Mouse (Mus musculus) G1E (cell line): ENCODE data around the gene Eps15l1. TPM values are rescaled to one million over a fixed set of nuclear protein-coding genes. Genes with fewer than 3 reads are reported as not detected.
A peak's percentile ranks its signal among the peaks of the same experiment; 100 is the strongest.

Experiments used
- ATAC-seq: 2 replicates; pipeline ENCODE4 v1.8.0; 2016; ENCODE audit warnings: mild to moderate bottlenecking; ENCODE audit not compliant: insufficient number of reproducible peaks, poor library complexity, low FRiP score, severe bottlenecking; ENCODE audit errors: extremely low read depth
- DNase-seq: peaks from one replicate; pipeline ENCODE4 v3.0.0; 2012; ENCODE audit warnings: low spot score
- H3K27me3 ChIP-seq: 2 replicates; pipeline ENCODE4 v1.6.1; 2012; ENCODE audit warnings: mild to moderate bottlenecking, low read length, inconsistent platforms; ENCODE audit not compliant: insufficient read depth
- H3K36me3 ChIP-seq: replicated peaks from 2 replicates; pipeline ENCODE3; 2012; ENCODE audit warnings: mild to moderate bottlenecking, inconsistent platforms
- H3K4me1 ChIP-seq: 2 replicates; pipeline ENCODE4 v1.6.1; 2012; ENCODE audit warnings: low read depth, low read length, inconsistent platforms, mixed read lengths; ENCODE audit not compliant: insufficient read depth
- H3K4me3 ChIP-seq: 2 replicates; pipeline ENCODE4 v1.5.1; 2012; ENCODE audit warnings: low read depth, mild to moderate bottlenecking, inconsistent platforms, low read length, moderate library complexity, mixed read lengths
- H3K9me3 ChIP-seq: replicated peaks from 2 replicates; pipeline ENCODE4 v1.6.1; 2012; ENCODE audit warnings: inconsistent platforms
- CTCF ChIP-seq: IDR thresholded peaks from 2 replicates; pipeline ENCODE4 v1.5.1; 2012; ENCODE audit warnings: low read depth, low read length, inconsistent platforms, mixed read lengths
- GATA1 ChIP-seq: IDR thresholded peaks from 2 replicates; pipeline ENCODE4 v1.6.1; 2012; ENCODE audit warnings: borderline replicate concordance, low read length, inconsistent platforms, mixed read lengths
- GATA2 ChIP-seq: IDR thresholded peaks from 2 replicates; pipeline ENCODE4 v1.6.1; 2012; ENCODE audit warnings: low read depth, low read length, inconsistent platforms, borderline replicate concordance
- POLR2AphosphoS5 ChIP-seq: IDR thresholded peaks from 2 replicates; pipeline ENCODE4 v1.6.1; 2012; ENCODE audit warnings: low read depth, low read length, inconsistent platforms; ENCODE audit not compliant: insufficient replicate concordance
- TAL1 ChIP-seq: conservative IDR thresholded peaks from 2 replicates; pipeline ENCODE4 v1.6.1; 2012; ENCODE audit warnings: low read depth, low read length, inconsistent platforms, mixed read lengths
- polyA plus RNA-seq: library from polyadenylated mRNA; stranded (reverse); fragments of >175 nt; gene quantifications from 2 replicates; pipeline ENCODE4 v1.2.3, GENCODE M21; 2012
- total RNA-seq, 2 experiments: library from RNA; stranded (forward) in 1 of 2; stranded (reverse) in 1 of 2; fragments of 200-1000 nt in 1 of 2; fragments of >200 nt in 1 of 2; fragmentation: Nextera tagmentation in 1 of 2; gene quantifications; 2 replicates each; pipeline ENCODE4 v1.2.3; 2014 to 2017

Eps15l1 gene
- total and polyA plus RNA-seq, 3 experiments: 16.7 to 110 (median 37.2) TPM

GRCm38 (mm10) chr8:72372311-72372710, 48.9 kb downstream of the Eps15l1 start:
- ATAC-seq (no peak), DNase-seq (no peak)
- H3K36me3 ChIP-seq: peaks cover 96% of the 10 kb centered on the region
- TF ChIP-seq GATA1 (no peak), POLR2AphosphoS5 (no peak), GATA2 (no peak), TAL1 (no peak), CTCF (no peak)
- H3K9me3 ChIP-seq: no peaks in the 10 kb centered on the region
- no peak overlapping the region for H3K4me3 ChIP-seq
- 0 out of 2 replicates have a peak, but pooled peaks cover 2% of the 10 kb centered on the region for H3K4me1 ChIP-seq
- H3K27me3 ChIP-seq: no peaks in the 10 kb centered on the region

GRCm38 (mm10) chr8:72371356-72371755, 49.9 kb downstream of the Eps15l1 start:
- Histone ChIP-seq H3K27me3 (no peaks in the 10 kb centered on the region), H3K36me3 (peaks cover 96% of the 10 kb centered on the region), H3K4me1 (0 out of 2 replicates have a peak, but pooled peaks cover 2% of the 10 kb centered on the region), H3K9me3 (no peaks in the 10 kb centered on the region), H3K4me3 (no peak overlapping the region)
- no peak for TF ChIP-seq TAL1
- TF ChIP-seq POLR2AphosphoS5: no peak
- no peak for TF ChIP-seq CTCF
- TF ChIP-seq GATA2: no peak
- TF ChIP-seq GATA1: no peak
- DNase-seq: no peak
- no peak for ATAC-seq

GRCm38 (mm10) chr8:72366435-72366834, 54.8 kb downstream of the Eps15l1 start:
- no peak for DNase-seq
- TF ChIP-seq TAL1: no peak
- TF ChIP-seq POLR2AphosphoS5: no peak
- TF ChIP-seq GATA1: no peak
- no peak for TF ChIP-seq CTCF
- no peak for TF ChIP-seq GATA2
- no peak for ATAC-seq
- Histone ChIP-seq H3K4me3 (no peak overlapping the region), H3K4me1 (no peaks in the 10 kb centered on the region), H3K27me3 (no peaks in the 10 kb centered on the region), H3K9me3 (no peaks in the 10 kb centered on the region), H3K36me3 (peaks cover 98% of the 10 kb centered on the region)

GRCm38 (mm10) chr8:72365826-72366225, 55.4 kb downstream of the Eps15l1 start:
- no peak for ATAC-seq
- no peak for TF ChIP-seq GATA1
- TF ChIP-seq CTCF: peak; percentile 89

GRCm38 (mm10) chr8:72365016-72365415, 56.2 kb downstream of the Eps15l1 start:
- TF ChIP-seq TAL1: no peak
- no peak for TF ChIP-seq GATA1
- TF ChIP-seq POLR2AphosphoS5: no peak
- TF ChIP-seq CTCF: no peak
- no peak for TF ChIP-seq GATA2

More at GRCm38 (mm10) chr8:72365826-72366225, 55.4 kb downstream of the Eps15l1 start:
- Histone ChIP-seq H3K36me3 (peaks cover 99% of the 10 kb centered on the region), H3K27me3 (no peaks in the 10 kb centered on the region), H3K4me3 (no peak overlapping the region), H3K9me3 (no peaks in the 10 kb centered on the region), H3K4me1 (no peaks in the 10 kb centered on the region)
- DNase-seq: peak; percentile 40

GRCm38 (mm10) chr8:72363457-72363856, 57.8 kb downstream of the Eps15l1 start:
- peaks cover 7% of the 10 kb centered on the region; the same call in 1 of the 2 replicates for H3K4me1 ChIP-seq
- peaks cover 96% of the 10 kb centered on the region for H3K36me3 ChIP-seq
- DNase-seq (no peak), ATAC-seq (no peak)
- no peak overlapping the region for H3K4me3 ChIP-seq
- H3K27me3 ChIP-seq: no peaks in the 10 kb centered on the region
- H3K9me3 ChIP-seq: no peaks in the 10 kb centered on the region
- TF ChIP-seq CTCF: no peak

More at GRCm38 (mm10) chr8:72365016-72365415, 56.2 kb downstream of the Eps15l1 start:
- ATAC-seq (no peak), DNase-seq (no peak)
- Histone ChIP-seq H3K4me1 (peaks cover 5% of the 10 kb centered on the region; the same call in 1 of the 2 replicates), H3K27me3 (no peaks in the 10 kb centered on the region), H3K4me3 (no peak overlapping the region), H3K9me3 (no peaks in the 10 kb centered on the region), H3K36me3 (peaks cover 96% of the 10 kb centered on the region)

GRCm38 (mm10) chr8:72362754-72363153, 58.5 kb downstream of the Eps15l1 start:
- no peaks in the 10 kb centered on the region for H3K9me3 ChIP-seq
- H3K4me3 ChIP-seq: no peak overlapping the region
- no peak for DNase-seq
- no peaks in the 10 kb centered on the region for H3K27me3 ChIP-seq
- H3K36me3 ChIP-seq: peaks cover 96% of the 10 kb centered on the region
- TF ChIP-seq TAL1: no peak
- TF ChIP-seq CTCF: no peak
- no peak for TF ChIP-seq GATA1
- TF ChIP-seq GATA2: no peak
- TF ChIP-seq POLR2AphosphoS5: no peak
- H3K4me1 ChIP-seq: peaks cover 7% of the 10 kb centered on the region; the same call in 1 of the 2 replicates
- no peak for ATAC-seq
